Mouse (Mus musculus) mature B cell (primary cell): Measurements from ENCODE around the gene Otud7b.

Source experiments
- in situ Hi-C: fragments of 300-500 bp; cut with MboI; formaldehyde crosslinking; loops from 2 replicates; pipeline ENCODE4 v1.14.3; 2019

The Otud7b gene

DNA sequence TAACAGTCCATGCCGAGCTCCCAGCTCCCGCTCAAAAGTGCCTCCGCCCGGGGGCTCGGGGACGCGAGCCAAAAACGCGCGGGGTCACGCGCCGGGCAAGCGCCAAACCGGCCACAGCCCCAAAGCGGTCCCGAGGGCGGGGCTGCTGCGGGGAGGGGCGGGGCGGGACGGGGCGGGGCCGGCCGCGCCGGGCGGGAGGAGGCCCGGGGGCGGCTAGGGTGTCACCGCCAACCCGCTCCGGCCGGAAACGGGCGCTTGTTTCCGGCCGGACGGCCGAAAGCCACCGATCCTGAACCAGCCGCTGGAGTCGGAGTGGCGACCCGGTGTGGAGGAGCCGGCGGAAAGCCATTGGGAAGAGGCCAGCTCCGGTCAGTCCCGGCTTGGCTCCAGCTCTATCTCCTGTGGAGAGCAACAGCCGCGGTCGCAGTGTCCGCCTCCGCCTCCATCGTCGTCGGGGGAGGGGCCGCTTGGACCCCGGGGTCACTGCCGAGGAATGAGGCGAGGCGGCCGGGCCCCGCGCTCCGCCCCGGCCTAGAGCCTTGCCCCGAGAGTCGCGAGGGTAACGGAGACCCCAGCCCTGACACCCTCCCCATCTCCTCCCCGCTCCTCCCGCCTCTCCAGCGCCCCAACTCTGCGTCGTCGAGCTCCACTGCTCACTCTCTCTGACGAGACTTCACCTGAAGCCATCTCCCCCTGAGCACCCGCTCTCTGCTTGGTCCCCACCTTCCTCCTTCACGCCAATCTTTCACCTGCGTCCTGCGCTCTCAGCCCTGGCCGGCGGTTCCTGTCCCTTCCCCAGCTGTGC is at the start of gene Otud7b:
Gene Otud7b (plus strand): TSS at position 267 of the 805 bp plus-strand sequence.
- in situ Hi-C loops, result no loop called here

DNA sequence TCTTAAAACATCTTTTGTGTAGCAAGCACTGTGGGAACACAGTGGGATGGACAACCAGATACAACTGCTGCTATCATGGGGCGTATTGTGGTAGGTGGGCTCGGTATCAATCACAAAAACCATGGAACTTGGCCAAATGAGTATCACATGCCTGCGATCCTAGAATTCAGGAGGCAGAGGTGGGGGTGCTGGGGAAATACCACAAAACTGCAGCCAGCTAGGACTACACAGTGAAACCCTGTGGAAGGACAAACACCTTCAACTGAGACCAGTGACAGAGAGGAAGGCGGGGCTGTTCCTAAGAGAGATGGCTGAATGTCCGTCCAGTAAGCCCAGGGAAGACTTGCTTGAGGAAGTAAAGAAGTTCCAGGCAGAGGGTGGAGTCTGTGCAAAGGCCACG is 49.0 kb upstream of the Otud7b start:
- in situ Hi-C loops, result loop anchor here (5.0 kb wide), 1 partner anchor 88 kb away; no protein-coding TSS in a partner anchor

DNA sequence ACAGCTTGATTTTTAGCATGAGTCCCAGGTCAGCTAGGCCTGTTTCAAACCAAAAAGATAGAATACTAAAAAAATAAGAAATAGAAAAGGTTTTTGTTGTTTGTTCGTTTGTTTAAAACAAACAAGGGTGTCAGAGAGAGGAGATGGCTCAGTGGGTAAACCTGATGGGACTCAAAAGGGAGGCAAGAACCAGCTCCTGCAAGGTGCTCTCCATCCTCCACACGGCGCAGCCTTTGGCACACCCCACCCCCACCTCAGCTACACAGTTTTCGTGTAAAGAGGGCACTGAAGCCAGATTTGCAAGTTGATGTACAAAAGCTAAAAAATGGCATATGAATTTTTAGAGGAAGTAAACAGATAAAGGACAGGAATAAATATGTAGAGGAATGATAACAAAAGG is 48.3 kb upstream of the Otud7b start:
- in situ Hi-C loops, result loop anchor here (5.0 kb wide), 1 partner anchor 89 kb away; no protein-coding TSS in a partner anchor

DNA sequence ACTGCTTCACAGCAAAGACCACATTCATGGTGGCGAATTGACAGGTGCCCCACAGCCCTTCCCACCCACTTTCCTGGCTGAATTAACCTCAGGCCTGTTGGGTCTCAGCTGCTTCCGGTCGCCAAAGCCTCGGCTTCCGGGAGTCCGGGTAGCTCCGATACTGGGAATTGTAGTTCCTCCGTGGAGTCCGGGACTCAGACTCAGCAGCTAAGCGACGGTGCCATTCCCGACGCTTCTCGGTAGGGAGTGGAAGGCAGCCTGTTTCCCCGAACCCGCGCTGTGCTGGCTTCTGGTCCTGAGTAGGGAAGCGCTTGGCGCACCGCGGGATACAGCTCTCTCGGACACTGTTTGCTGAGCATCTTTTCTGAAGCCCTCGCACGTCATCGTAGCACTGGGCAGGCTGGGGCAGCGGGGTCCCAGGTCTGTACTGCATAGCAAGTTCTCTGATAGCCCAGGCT is 46.6 kb upstream of the Otud7b start:
- in situ Hi-C loops, result loop anchor here (5.0 kb wide), 1 partner anchor 90 kb away; no protein-coding TSS in a partner anchor

DNA sequence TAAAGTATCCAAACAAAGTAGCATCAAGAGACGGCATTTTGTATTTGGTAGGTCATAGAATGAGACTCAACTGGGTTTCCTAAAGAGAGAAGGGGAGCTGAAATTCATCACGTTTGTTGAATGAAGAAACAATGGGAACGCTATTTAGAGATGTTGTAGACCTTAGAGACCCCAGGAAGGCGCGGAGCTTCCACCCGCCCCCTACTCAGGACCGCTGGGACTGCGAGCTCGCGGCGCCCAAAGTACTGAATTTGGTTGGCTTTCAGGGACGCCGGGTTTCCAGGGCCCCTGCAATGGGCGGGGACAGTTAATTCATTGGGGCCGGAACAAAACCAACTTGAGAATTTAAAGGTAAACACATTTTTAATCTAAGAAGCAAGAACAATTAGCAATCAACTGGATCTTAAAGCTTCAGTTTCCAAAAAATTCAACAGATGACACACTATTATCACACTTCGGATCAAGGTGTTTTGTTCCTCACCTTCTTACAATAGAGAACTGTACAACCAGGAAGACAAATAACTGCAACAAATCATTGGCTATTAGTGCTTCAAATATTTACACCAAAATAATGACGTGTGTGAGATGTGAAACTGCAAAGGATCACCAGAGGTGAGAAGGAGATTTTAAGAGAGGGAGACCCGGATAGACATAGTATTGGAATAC is 46.0 kb upstream of the Otud7b start, which contains the start of gene Vps45:
Gene Vps45 (minus strand): TSS at position 236 of the 666 bp plus-strand sequence.
- in situ Hi-C loops, result loop anchor here (5.0 kb wide), 1 partner anchor 91 kb away; no protein-coding TSS in a partner anchor

DNA sequence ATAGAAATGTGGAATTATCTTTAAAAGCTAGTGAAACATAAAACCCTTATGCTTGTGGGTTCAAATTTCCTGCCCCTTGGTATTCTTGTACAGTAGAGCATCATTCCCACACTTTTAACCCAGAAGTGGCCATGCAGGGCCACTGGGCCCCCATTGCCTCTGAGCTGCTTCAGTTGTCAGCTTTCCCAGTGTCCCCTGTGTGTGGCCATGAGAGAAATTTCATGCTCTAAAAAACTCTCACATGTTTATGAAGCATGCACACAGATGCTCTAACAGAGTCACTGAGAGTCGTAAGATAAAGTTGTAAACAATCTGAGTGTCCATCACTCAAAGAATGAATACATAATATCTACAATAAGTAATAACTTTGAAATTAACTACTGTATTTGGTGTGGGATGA is 44.2 kb upstream of the Otud7b start:
- in situ Hi-C loops, result no loop called here

DNA sequence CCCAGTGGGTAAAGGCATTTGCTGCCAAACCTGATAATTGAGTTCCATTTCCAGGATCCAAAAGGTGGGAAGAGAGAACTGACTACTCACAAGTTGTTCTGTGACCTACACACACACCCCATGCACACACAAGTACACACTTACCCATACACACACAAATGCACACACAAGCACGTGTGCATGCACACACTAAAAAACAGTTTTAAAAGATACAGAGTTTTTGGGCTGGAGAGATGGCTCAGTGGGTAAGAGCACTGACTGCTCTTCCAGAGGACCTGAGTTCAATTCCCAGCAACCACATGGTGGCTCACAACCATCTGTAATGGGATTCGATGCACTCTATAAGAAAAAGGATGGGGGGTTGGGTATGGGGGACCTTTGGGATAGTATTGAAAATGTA is 41.0 kb upstream of the Otud7b start:
- in situ Hi-C loops, result no loop called here

DNA sequence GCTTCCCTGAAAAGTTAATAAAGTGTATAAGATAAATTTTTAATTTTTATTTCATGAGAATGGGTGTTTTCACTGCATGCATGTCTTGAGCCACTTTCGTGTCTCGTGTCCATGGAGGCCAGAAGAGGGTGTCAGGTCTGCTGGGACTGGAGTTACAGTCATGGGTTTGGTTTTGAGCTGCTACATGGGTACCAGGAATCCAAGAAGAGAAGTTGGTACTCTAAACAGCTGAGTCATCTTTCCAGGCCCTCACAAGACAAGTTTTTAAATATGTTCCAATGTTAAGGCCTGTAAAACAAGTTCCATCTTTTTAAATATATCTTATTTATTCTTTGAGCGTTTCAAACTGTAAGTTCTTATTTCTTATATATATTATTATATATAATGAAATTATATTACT is 40.1 kb upstream of the Otud7b start:
- in situ Hi-C loops, result no loop called here

DNA sequence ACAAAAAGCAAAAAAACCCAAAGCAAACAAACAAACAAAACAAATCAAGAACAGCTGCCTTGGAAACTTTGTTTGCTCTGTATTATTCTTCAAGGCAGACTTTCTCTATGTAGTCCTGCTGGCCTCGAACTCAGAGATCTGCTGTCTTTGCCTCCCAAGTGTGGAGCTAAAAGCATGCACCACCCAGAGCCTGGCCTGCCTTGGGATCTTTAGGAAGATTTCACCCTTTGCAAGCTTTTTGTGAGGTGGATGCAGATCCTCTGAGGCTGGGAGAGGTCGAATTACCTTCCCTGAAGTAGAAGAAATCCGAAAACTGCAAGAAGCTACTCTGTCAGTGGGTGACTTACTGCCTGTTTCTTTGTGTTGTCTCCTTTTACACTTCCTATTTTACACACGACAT is 39.2 kb upstream of the Otud7b start:
- in situ Hi-C loops, result no loop called here

DNA sequence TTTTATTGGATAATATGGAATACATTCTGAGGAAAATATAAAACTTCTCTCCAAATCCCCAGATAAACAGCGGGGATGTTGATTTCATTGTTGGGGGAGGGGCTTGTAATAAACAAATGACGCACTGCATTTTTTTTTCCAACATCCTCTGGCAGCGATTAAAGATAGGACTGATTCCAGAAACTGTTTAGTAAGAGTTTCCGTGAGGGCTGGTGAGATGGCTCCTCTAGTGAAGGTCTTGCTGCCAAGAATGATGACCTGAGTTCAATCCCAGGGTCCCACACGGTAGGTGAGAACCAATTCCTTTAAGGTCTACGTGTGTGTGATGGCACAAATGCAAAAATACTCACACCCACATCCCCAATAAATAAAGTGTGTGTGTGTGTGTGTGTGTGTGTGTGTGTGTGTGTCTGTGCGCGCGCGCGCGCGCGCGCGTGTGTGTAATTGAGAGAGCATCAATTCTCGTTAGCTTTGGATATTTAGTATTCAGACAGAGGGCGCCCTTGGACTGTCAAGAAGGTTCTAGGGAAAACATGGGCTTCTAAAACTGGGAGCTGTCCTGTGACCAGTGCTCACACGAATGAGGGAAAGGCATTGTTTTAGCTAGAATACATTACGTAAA is 38.5 kb upstream of the Otud7b start:
- in situ Hi-C loops, result no loop called here

DNA sequence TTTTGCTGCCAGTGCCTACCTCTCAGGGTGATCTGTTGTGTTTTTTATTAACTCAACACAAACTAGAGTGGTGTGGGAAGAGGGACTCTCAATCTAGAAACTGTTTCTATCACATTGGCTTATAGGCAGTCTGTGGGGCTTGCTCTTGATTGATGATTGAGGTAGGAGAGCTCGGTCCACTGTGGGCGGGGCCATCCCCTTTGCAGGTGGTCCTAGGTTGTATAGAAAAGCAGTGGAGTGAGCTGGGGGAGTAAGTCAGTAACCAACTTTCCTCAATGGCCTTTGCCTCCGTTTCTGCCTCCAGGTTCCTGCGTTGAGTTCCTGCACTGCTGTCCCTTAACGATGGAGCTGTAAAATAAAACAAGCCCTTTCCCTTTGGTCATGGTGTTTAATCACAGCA is 37.6 kb upstream of the Otud7b start:
- in situ Hi-C loops, result no loop called here

DNA sequence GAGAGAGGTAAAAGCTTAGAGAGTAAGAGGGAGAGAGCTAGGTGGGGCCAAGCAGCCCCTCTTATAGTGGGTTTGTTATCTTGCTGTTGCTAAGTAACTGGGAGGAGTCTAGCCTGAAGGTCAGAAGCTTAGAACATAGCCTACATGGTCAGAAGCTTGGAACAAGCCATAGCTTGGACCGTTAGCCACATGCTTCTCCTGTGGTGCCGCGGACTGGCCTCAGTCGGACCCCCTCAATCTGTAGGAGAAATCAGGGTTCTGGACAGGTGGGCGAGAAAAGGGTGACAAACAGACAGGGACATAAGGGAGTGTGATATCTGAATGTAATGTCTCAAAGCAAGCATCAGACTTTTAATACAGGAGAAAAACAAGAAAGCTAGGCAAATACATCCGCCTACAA is 35.3 kb upstream of the Otud7b start:
- in situ Hi-C loops, result no loop called here

DNA sequence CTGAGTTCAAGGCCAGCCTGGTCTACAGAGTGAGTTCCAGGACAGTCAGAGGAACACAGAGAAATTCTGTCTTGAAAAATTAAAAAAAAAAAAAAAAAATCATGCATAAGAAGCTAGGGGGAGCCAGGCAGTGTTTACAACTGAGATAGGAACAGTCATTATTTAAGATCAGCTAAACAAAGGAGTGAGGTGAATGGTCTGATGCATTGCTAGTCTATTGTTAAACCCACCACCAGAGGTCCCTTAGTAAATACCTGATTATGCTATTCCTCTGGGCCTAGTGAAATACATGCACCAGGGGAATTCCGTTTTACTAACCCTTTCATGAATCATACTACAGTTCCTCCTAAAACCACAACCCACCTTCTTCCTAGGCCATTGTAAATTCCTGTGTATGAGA is 34.8 kb upstream of the Otud7b start:
- in situ Hi-C loops, result no loop called here

DNA sequence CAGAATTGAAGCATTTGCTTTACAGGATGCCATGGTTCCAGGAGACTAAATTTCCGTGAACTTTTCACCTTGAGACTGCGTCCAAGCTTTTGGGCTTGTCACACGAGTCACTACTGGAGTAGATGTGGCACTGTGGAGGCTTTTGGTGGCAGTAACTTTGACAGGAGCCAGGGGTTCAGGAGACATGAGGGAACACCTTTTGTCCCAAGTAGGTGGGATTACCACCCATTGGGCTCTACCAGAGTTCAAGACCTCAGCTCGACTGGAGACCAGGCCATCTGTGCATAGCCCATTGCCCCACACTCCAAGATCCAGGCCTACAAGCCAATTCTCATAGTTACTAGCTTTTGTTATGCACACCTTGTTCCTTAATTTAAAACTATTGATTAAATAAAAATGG is 34.1 kb upstream of the Otud7b start:
- in situ Hi-C loops, result no loop called here

DNA sequence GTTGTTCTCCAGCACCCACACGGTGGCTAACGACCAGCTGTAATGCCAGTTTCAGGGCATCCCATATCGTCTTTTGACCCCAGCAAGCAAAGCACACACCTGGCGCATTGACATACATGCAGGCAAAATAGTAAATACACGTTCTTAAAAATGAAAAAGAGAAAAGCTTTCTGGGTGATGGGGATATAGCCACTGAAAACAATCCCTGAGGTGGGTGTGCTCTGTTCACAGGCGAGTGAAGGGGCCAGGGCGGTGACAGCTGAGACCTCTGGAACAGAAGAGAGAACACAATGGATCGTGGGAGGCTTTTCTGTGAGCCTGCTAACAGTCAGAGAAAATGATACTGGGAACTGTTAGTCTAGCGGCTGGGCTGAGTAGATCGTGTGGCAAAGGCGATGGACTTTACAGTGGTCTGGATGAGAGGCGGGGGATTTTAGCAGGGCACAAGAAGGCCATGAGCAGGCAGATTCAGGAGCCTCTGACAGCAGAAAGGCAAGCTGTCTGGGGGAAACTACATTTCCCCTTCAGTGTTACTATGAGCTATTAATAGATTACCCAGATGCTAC is 31.3 kb upstream of the Otud7b start:
- in situ Hi-C loops, result no loop called here

DNA sequence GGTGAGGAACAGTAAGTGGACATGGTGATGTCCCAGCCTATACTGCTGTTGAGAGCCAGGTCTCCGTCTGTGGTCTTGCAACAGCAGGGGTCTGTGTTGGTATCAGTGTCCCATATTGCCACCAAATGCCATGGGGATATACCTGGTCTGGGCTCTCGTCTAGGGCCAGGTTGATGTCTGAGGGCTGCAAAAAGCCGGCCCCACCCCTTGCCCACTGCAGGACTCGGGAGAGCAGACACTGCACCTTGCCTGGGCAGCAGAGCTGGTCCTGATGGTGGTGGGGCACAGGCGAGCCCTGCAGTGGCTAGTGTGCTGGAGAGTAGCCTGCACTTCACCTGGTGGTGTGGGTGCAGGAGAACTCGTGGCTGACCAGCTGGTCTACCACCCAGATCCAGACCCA is 26.3 kb upstream of the Otud7b start:
- in situ Hi-C loops, result no loop called here

DNA sequence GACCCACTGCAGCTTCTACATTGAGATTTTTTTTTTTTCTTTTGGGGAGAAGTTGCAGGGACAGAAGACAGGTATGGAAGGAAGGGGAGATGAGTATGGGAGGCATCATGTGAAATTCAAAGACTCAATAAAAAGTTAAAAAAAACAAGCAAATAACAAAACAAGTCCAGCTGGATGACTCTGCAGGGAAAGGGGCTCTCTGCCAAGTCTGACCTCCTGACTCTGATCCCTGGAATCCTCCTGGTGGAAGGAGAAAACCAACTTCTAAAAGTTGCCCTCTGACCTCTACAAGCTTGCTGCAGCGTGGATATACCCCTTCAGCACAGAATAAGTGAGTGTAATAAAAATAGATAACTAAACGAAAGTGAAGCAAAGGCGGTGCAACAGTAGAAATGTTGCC is 25.6 kb upstream of the Otud7b start:
- in situ Hi-C loops, result no loop called here

DNA sequence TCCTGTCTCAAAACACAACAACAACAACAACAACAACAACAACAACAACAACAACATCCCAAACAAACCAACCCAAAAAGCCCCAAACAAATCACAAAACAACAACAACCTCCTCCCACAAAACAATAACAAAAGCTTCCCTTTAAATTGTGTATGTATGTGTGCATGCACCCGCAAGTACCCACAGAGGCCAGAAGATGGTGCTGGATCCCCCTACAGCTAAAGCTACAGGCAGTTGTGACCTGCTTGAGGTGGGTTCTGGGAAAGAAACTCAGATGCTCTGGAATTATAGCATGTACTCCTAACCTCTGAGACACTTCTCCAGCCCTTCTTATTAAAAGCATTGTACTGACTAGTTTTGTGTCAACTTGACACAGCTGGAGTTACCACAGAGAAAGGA is 23.3 kb upstream of the Otud7b start:
- in situ Hi-C loops, result loop anchor here (5.0 kb wide), 1 partner anchor 66 kb away; no protein-coding TSS in a partner anchor

DNA sequence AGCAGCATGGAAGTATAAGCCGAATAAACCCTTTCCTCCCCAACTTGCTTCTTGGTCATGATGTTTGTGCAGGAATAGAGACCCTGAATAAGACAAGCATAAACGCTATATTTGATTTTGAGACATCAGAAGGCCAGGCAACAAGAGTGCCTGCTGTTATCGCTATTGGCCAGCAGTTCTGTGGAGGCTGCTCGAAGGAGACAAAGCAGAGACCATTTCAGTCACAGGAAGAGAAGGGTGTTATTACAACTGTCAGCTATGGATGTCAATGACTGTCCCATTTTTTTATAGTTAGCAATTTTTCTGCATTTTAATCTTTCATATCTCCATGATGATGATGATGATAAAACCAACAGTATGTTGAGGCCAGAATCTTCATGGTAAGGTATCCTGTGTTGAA is 22.7 kb upstream of the Otud7b start:
- in situ Hi-C loops, result loop anchor here (5.0 kb wide), 1 partner anchor 66 kb away; no protein-coding TSS in a partner anchor

DNA sequence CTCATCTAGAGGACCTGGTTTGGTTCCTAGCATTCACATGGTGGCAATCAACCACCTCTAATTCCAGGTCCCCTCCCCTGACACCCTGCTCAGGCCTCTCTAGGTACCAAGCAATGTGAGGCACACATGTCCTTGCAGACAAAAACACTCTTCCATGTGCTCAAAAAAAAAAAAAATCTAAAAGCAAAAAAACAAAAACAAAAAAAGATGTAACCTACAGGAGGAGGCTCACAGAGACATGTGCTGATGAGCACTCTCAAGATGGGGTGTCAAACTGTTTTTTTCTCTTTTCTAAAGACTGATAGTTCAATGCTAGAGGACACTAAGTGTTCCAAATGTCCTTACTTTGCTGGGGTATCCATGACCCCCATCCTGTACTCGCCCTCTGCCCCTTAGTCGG is 22.2 kb upstream of the Otud7b start:
- in situ Hi-C loops, result loop anchor here (5.0 kb wide), 1 partner anchor 65 kb away; no protein-coding TSS in a partner anchor

DNA sequence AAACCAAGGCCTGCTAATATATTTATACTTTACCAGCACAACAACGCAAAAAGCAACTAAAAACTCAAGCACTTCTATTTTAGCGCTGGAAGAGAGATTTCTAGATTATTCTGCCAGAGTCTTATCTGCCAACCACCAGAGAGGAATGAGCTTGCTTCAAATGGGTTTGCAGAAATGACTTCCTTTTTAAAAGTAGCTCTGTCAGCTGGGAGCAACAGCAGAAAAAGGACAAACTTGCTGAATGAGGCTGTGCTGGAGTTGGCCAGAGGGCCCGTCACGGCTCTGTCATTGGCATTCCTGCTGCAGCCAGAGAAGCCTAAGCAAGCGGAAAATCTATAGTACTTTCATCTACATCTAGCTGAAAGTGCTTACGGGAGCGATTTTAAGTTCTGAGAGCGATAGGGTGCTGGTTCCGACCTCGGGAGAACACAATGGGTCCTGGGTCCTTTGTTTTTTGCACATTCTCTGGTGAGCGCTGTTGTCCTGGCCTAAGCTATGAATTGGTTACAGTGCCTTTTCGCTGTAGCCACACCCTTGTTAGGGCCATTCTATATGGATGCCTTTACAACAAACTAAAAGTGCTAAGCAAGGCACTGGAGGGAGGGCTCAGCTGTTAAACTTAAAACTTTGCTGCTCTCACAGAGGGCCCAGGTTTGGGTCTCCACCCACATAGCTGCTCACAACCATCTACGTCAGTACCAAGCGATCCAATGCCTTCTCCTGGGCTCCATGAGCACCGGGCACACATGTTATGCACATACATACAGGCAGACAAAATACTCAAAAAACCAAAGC is 21.4 kb upstream of the Otud7b start:
- in situ Hi-C loops, result loop anchor here (5.0 kb wide), 1 partner anchor 64 kb away; no protein-coding TSS in a partner anchor
